Mouse (Mus musculus): ENCODE results near the gene Rab5a.

- TF ChIP-seq POLR2A (IDR thresholded peaks at IDR 0.05; ENCODE audit: insufficient read length, low read depth) (no peak), POLR2AphosphoS2 (IDR thresholded peaks at IDR 0.05; ENCODE audit: insufficient read length, low read depth) (no peak), MAX (IDR thresholded peaks at IDR 0.05; ENCODE audit: low read depth) (no peak), MYOG (IDR thresholded peaks at IDR 0.05; ENCODE audit: control insufficient read depth in 1 of 3, insufficient read depth in 1 of 3, insufficient read length in 2 of 3, low read depth in 2 of 3) (no peak), E2F4 (IDR thresholded peaks at IDR 0.05; ENCODE audit: insufficient read depth) (no peak), USF1 (IDR thresholded peaks at IDR 0.05; ENCODE audit: low read depth) (no peak), CEBPB (IDR thresholded peaks at IDR 0.05; ENCODE audit: insufficient read depth, poor library complexity, severe bottlenecking) (no peak), TCF12 (IDR thresholded peaks at IDR 0.05; ENCODE audit: insufficient read depth, poor library complexity, severe bottlenecking) (no peak), MYOD1 (IDR thresholded peaks at IDR 0.05; ENCODE audit: control insufficient read depth in 1 of 3, insufficient read length in 2 of 3, low read depth in 2 of 3) (no peak)
These were observed 13.5 kb upstream of the Rab5a start for GRCm38 (mm10) chr17:53465569-53465968.
